8 mouse cellular contexts compared by ENCODE assay signal in genomic region chr2:137109321-137110213, GRCm38 (mm10). TPM values are rescaled to one million over a fixed set of nuclear protein-coding genes. Genes with fewer than 3 reads are reported as not detected.
DNase-seq lines count a peak whose midpoint lies in the region; ATAC-seq lines count a peak whose summit lies in the region.

No protein-coding gene starts in this region.

- no peak overlapping the region for H3K9ac ChIP-seq in forebrain, embryonic 13.5 days
- H3K9ac ChIP-seq in hindbrain, embryonic 14.5 days = no peak overlapping the region
- H3K9ac ChIP-seq in midbrain, embryonic 13.5 days (replicated peaks) = no peak overlapping the region

- H3K4me3 ChIP-seq in forebrain, embryonic 13.5 days = no peak overlapping the region
- no peak overlapping the region for H3K4me3 ChIP-seq in hindbrain, embryonic 14.5 days (replicated peaks; ENCODE audit: low read length)
- H3K4me3 ChIP-seq in midbrain, embryonic 13.5 days (replicated peaks) = peak overlapping the region; percentile 20; the same call in 1 of the 2 replicates

- peaks cover 36% of the 10 kb centered on the region for H3K27me3 ChIP-seq in forebrain, embryonic 13.5 days
- H3K27me3 ChIP-seq in hindbrain, embryonic 14.5 days (ENCODE audit: control insufficient read depth, insufficient read depth, low read length) = no peaks in the 10 kb centered on the region
- H3K27me3 ChIP-seq in midbrain, embryonic 13.5 days = peaks cover 31% of the 10 kb centered on the region; the same call in 1 of the 2 replicates

- peak; percentile 15 for DNase-seq in ovary, adult 18-20 months (ENCODE audit: low spot score)
- no peak for DNase-seq in ovary, postnatal 10 days (ENCODE audit: low spot score)
- peak; percentile 52 for DNase-seq in hindbrain, embryonic 14.5 days (ENCODE audit: low spot score)
- DNase-seq in cerebellum, adult 11-12 months = no peak
- DNase-seq in cerebellum, postnatal 36 days = no peak
- DNase-seq in spleen, adult 18-20 months = no peak

- no peak overlapping the region for H3K27ac ChIP-seq in forebrain, embryonic 13.5 days
- H3K27ac ChIP-seq in hindbrain, embryonic 14.5 days = 0 out of 2 replicates have a peak overlapping the region, but pooled peaks have one; percentile 47
- 0 out of 2 replicates have a peak overlapping the region, but pooled peaks have one; percentile 41 for H3K27ac ChIP-seq in midbrain, embryonic 13.5 days

- peaks cover 75% of the 10 kb centered on the region for H3K4me1 ChIP-seq in forebrain, embryonic 13.5 days
- H3K4me1 ChIP-seq in hindbrain, embryonic 14.5 days (replicated peaks; ENCODE audit: control insufficient read depth, insufficient read depth, low read length) = peaks cover 40% of the 10 kb centered on the region
- peaks cover 78% of the 10 kb centered on the region for H3K4me1 ChIP-seq in midbrain, embryonic 13.5 days (replicated peaks)

- H3K36me3 ChIP-seq in forebrain, embryonic 13.5 days (ENCODE audit: poor library complexity, severe bottlenecking) = 0 out of 2 replicates have a peak, but pooled peaks cover 9% of the 10 kb centered on the region
- H3K36me3 ChIP-seq in hindbrain, embryonic 14.5 days (replicated peaks; ENCODE audit: control insufficient read depth, insufficient read depth) = peaks cover 9% of the 10 kb centered on the region; the same call in 1 of the 2 replicates
- peaks cover 6% of the 10 kb centered on the region; the same call in 1 of the 2 replicates for H3K36me3 ChIP-seq in midbrain, embryonic 13.5 days

- H3K9me3 ChIP-seq in forebrain, embryonic 13.5 days (replicated peaks) = no peaks in the 10 kb centered on the region
- H3K9me3 ChIP-seq in hindbrain, embryonic 14.5 days (ENCODE audit: control insufficient read depth, low read length) = no peaks in the 10 kb centered on the region
- H3K9me3 ChIP-seq in midbrain, embryonic 13.5 days = no peaks in the 10 kb centered on the region

- peak; percentile 77 for ATAC-seq in forebrain, embryonic 13.5 days
- ATAC-seq in hindbrain, embryonic 14.5 days (ENCODE audit: low FRiP score) = peak; percentile 75
- ATAC-seq in midbrain, embryonic 13.5 days = peak; percentile 62

- H3K4me2 ChIP-seq in forebrain, embryonic 13.5 days = peak overlapping the region; percentile 12
- peak overlapping the region; percentile 40 for H3K4me2 ChIP-seq in hindbrain, embryonic 14.5 days (replicated peaks)
- peak overlapping the region; percentile 98 for H3K4me2 ChIP-seq in midbrain, embryonic 13.5 days (replicated peaks)

- WGBS in forebrain, embryonic 13.5 days = 9% methylated on average over 15 of the region's 15 CpGs
- 19% methylated on average over 15 of the region's 15 CpGs for WGBS in hindbrain, embryonic 14.5 days
- 12% methylated on average over 15 of the region's 15 CpGs for WGBS in midbrain, embryonic 13.5 days

RNA-seq across cellular contexts. Expression of gene Jag1, which starts 6.9 kb away (rescaled TPM):
- 10.6 and 12.3 TPM in 2 replicates for polyA plus RNA-seq in forebrain, embryonic 13.5 days (2015; fragmentation: Nextera tagmentation; extraction: Ambion mirVana)
- polyA plus RNA-seq in hindbrain, embryonic 14.5 days (2014; fragmentation: Nextera tagmentation; extraction: Ambion mirVana) = 13.2 and 14.7 TPM in 2 replicates
- polyA plus RNA-seq in midbrain, embryonic 13.5 days (2015; fragmentation: Nextera tagmentation; extraction: Ambion mirVana) = 22.1 and 27.4 TPM in 2 replicates

Comparison
In these comparisons a context has a peak if more than half of its experiments do, and no peak if none do; other contexts are left out.
1. DNase-seq: peak in ovary, adult 18-20 months (single experiment) and hindbrain, embryonic 14.5 days (single experiment); none in ovary, postnatal 10 days (single experiment), cerebellum, adult 11-12 months (single experiment), cerebellum, postnatal 36 days (0 of 2) and spleen, adult 18-20 months (0 of 2).
2. H3K4me2 ChIP-seq: peak in every context shown above with its lines; median percentile 98 in midbrain, embryonic 13.5 days; 40 in hindbrain, embryonic 14.5 days; 12 in forebrain, embryonic 13.5 days.
3. Peak in every context shown above with its lines, with median percentiles within 50 percentile points of each other: ATAC-seq.